Mouse (Mus musculus) retina, postnatal 1 day (tissue): ENCODE measurements around the gene Pisd.
"Not testable (repeated sequence)": the region's sequence is repeated elsewhere in the genome, so short reads cannot be mapped to it uniquely, and the experiment has no call there.

Source experiments
- DNase-seq: peaks from one replicate; pipeline ENCODE4 v3.0.0-alpha.2; 2012

The Pisd gene

GRCm38 (mm10) chr5:32785313-32785915 is at the start of gene Pisd:
Pisd (minus strand) TSS chr5:32785646.
- peak; percentile 97 for DNase-seq

DNA sequence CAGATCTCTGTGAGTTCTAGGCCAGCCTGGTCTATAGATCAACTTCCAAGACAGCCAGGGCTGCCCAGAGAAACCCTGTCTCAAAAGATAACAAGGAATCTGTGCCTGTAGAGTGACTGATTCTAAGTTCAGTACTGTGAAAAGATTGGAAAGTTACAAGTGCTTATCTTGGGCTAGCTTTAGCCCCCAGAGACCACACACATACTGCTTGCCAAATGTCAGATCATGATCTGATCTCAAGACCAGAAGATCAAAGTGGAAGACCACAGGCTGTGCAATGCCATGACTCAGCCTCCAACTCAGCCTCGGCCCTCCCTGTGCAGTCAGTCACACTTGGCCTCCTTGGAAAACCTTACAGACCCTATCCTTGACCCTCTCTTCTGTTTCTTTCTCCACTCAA is 49.1 kb upstream of the Pisd start:
- no peak for DNase-seq

DNA sequence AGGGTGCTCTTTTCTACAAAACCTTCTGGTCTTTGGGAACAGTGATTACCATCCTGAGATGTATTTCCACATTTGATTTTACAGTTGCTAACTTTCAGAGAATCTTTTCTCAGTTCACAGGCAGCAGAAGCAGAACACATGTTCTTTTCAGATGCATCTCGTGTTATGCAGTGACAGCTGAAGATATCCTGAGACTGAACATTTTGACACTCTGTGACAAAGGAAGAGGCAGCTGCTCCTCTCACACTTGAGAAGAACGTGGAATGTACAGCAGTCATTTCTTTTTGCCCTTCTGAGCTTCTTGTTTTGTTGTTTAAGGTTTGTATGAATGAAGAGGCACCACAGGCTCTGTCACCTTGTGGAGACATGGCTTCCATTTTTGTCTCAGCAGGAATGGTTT is 44.6 kb upstream of the Pisd start:
- DNase-seq, result no peak

- DNase-seq, result not testable (repeated sequence)
Observed at GRCm38 (mm10) chr5:32828766-32829165, 43.3 kb upstream of the Pisd start.

- no peak for DNase-seq
Observed at GRCm38 (mm10) chr5:32827009-32827408, 41.6 kb upstream of the Pisd start, which contains the start of gene Gm20671. Gm20671 (minus strand) TSS chr5:32827109.

GRCm38 (mm10) chr5:32820471-32820870 is 35.0 kb upstream of the Pisd start:
- no peak for DNase-seq

DNA sequence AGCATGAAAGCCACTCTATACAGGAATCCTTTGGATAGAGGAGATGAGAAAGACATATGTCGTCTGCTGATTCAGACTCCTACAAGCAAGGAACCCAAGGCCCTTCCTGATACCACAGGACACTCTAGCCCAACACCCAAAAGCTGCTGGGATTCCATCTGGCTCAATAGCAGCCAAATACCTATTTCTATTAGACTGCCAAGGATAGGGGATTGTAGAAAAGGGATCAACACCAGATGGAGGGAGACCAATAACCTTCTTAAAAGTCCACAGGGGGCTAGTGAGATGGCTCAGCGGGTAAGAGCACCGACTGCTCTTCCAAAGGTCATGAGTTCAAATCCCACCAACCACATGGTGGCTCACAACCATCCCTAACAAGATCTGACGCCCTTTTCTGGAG is 29.9 kb upstream of the Pisd start:
- no peak for DNase-seq

DNA sequence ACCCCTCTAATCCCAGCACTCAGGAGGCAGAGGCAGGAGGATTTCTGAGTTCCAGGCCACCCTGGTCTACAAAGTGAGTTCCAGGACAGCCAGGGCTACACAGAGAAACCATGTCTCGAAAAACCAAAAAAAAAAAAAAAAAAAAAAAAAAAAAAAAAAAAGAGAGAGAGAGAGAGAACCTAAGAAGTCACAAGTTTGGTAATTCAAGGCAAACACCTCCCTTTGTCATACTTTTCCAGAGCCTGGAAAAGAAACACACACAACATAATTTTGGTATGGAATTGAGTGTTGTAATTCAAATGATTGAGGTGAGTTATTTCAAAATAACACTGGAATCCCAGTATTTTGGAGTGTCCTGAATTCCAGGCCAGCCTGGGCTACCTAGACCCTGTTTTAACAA is 1.0 kb upstream of the Pisd start:
- DNase-seq, result not testable (repeated sequence)

DNA sequence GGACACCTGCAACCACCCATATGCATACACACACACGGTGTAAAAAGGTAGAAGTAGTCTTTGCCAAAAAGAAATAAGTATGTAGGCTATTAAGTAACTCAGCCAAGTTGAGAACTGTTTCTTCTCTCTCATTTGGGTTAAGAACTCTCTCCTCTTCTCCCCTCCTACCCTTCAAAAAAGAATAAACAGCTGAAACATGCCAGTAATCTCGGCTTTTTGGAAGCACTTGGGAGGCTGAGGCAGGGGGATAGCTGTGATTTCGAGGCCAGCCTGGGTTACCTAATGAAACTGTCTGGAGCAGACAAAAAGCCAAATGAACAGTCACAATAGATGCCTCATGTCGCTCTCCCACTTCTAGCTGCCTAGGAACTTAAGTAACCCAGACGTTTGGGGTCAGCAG is 720 bp downstream of the Pisd start:
- no peak for DNase-seq

DNA sequence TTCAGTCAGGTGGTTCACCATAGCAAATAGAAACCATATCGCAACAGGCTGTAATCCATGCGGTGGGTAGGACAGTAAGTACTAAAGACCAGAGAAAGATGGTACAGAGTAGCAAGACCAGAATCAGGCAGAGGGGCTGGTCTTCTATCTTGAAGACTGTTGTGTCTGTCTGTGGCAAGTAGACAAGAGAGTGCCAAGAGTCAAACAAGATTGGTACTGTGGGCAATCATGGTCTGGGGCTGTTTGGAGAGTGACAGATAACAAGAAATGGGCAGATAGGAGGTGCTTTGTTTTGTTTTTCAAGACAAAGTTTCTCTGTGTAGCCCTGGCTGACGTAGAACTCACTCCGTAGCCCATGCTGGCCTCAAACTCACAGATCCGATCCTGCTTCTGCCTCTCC is 3.9 kb downstream of the Pisd start:
- no peak for DNase-seq

- no peak for DNase-seq
Observed at GRCm38 (mm10) chr5:32778168-32778567, 7.3 kb downstream of the Pisd start.

- DNase-seq, result no peak
Observed at GRCm38 (mm10) chr5:32772361-32772760, 13.1 kb downstream of the Pisd start.

- DNase-seq, result no peak
Observed at GRCm38 (mm10) chr5:32767636-32768373, 17.6 kb downstream of the Pisd start.

GRCm38 (mm10) chr5:32767004-32767403 is 18.4 kb downstream of the Pisd start:
- no peak for DNase-seq

- DNase-seq, result no peak
Observed at GRCm38 (mm10) chr5:32761566-32762140, 23.8 kb downstream of the Pisd start.

- DNase-seq, result no peak
Observed at GRCm38 (mm10) chr5:32760787-32761186, 24.7 kb downstream of the Pisd start.

- not testable (repeated sequence) for DNase-seq
Observed at GRCm38 (mm10) chr5:32760352-32760751, 25.1 kb downstream of the Pisd start.

DNA sequence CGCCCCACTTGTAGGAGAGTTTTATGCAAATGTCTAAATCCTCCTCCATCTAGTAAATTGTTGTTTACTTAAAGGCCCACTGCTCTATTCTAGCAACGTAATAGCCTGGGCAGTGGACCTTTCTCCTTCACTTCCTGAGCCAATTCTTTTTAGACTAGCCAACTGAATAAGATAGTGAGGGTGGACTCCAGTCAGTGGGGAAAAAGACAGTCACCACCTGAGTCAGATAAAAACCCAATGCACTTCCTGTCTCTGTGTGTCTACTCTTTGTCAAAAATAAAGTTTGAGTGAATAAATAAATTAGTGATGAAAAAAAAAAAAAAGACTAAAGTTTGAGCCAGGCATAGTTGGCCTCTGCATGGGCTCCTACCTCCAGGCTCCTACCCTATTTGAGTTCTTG is 25.8 kb downstream of the Pisd start:
- no peak for DNase-seq

- no peak for DNase-seq
Observed at GRCm38 (mm10) chr5:32756141-32756540, 29.3 kb downstream of the Pisd start.

DNA sequence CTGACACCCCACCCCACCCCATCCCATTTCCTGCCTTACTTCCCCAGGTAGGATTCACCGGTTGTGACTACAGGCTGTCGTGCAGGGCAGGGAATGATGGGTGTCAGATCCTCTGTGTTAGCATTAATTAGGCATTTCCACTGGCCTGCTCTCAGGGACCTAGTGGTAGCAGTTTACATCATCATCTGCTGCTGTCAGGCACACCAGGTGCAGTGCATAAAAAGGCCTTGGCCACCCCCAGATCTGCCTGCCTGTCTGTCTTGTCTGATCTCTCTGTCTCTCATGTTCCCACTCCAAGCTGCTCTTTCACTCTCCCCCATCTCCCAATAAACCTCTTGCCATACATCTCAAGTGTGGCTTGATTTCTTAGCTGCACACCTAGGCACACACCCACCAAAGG is 33.7 kb downstream of the Pisd start:
- no peak for DNase-seq

DNA sequence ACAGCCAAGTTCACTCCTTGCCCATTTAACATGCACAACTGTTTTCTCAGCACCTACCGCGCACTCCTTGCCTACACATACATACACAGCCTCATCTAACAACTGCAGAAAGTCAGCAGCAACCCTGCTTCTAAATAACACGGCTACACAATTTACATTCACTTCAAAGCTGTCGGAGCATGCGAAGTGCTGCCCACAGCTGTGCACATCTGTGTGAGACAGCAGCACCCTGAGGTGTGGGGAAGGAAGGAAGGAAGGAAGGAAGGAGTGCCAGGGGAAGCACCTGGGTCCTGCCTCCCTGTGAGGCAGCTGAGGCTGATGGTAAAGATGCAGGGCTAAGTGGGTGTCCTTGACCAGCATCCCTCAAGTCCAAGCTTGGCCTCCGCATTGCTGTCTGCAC is 36.5 kb downstream of the Pisd start:
- DNase-seq, result no peak

GRCm38 (mm10) chr5:32747650-32748375 is 37.6 kb downstream of the Pisd start:
- DNase-seq, result peak; percentile 83
